Mouse (Mus musculus) hindbrain, embryonic 14.5 days (tissue): ENCODE measurements around the gene Cacna1b. TPM values are rescaled to one million over a fixed set of nuclear protein-coding genes. Genes with fewer than 3 reads are reported as not detected.

Experiments
- ATAC-seq: fragments of 200-750 bp; cut with Nextera tagmentation; 2 replicates; pipeline ENCODE4 v1.8.0; 2017; ENCODE audit warnings: moderate number of reproducible peaks, mild to moderate bottlenecking, moderate TSS enrichment, moderate library complexity; ENCODE audit not compliant: low FRiP score
- DNase-seq: peaks from one replicate; pipeline ENCODE4 v3.0.0-alpha.2; 2015; ENCODE audit warnings: low spot score
- H3K27ac ChIP-seq: fragments of 300-500 bp; sonication (generic); 2 replicates; pipeline ENCODE4 v1.5.1; 2014; ENCODE audit warnings: mild to moderate bottlenecking, moderate library complexity
- H3K27me3 ChIP-seq: fragments of 300-500 bp; sonication (generic); 2 replicates; pipeline ENCODE4 v1.6.1; 2014; ENCODE audit warnings: mild to moderate bottlenecking, low read length, mixed read lengths; ENCODE audit not compliant: control insufficient read depth, insufficient read depth
- H3K36me3 ChIP-seq: fragments of 300-500 bp; sonication (generic); replicated peaks from 2 replicates; pipeline ENCODE4 v1.6.1; 2014; ENCODE audit not compliant: control insufficient read depth, insufficient read depth
- H3K4me1 ChIP-seq: fragments of 300-500 bp; sonication (generic); replicated peaks from 2 replicates; pipeline ENCODE4 v1.6.1; 2014; ENCODE audit warnings: antibody characterized with exemption, low read length, mixed read lengths; ENCODE audit not compliant: control insufficient read depth, insufficient read depth
- H3K4me2 ChIP-seq: fragments of 300-500 bp; sonication (generic); replicated peaks from 2 replicates; pipeline ENCODE4 v1.6.1; 2014; ENCODE audit warnings: mild to moderate bottlenecking, moderate library complexity
- H3K4me3 ChIP-seq: fragments of 300-500 bp; sonication (generic); replicated peaks from 2 replicates; pipeline ENCODE4 v1.5.1; 2014; ENCODE audit warnings: mild to moderate bottlenecking, low read length
- H3K9ac ChIP-seq: fragments of 300-500 bp; sonication (generic); 2 replicates; pipeline ENCODE4 v1.6.1; 2014
- H3K9me3 ChIP-seq: fragments of 300-500 bp; sonication (generic); 2 replicates; pipeline ENCODE4 v1.6.1; 2016; ENCODE audit warnings: low read length; ENCODE audit not compliant: control insufficient read depth
- WGBS: fragments of 180-500 bp; shearing (Covaris S2); extraction: QIAGEN DNeasy Blood & Tissue Kit; methylation state at CpG from one replicate; pipeline ENCODE4 v1.1.7; 2014; 5-methylcytosine and 5-hydroxymethylcytosine counted together
- polyA plus RNA-seq: library from polyadenylated mRNA; unstranded; fragments of >200 nt; fragmentation: Nextera tagmentation; extraction: Ambion mirVana; gene quantifications from 2 replicates; pipeline ENCODE4 v1.2.1, GENCODE M21; 2014

The Cacna1b gene
- polyA plus RNA-seq, 1 experiment from 2014 or later, result 17.9 TPM

GRCm38 (mm10) chr2:24679012-24679651 lies 83.8 kb downstream of the Cacna1b start:
- H3K4me3 ChIP-seq, result no peak overlapping the region
- 0 out of 2 replicates have a peak, but pooled peaks cover 5% of the 10 kb centered on the region for H3K4me1 ChIP-seq
- H3K36me3 ChIP-seq, result peaks cover 63% of the 10 kb centered on the region
- no peaks in the 10 kb centered on the region for H3K27me3 ChIP-seq
- H3K9ac ChIP-seq, result no peak overlapping the region; the same call in 1 of the 2 replicates
- peak; percentile 33 for DNase-seq
- H3K4me2 ChIP-seq, result peak overlapping the region; percentile 27
- H3K9me3 ChIP-seq, result no peaks in the 10 kb centered on the region
- ATAC-seq, result peak; percentile 61; the same call in 1 of the 2 replicates
- no peak overlapping the region for H3K27ac ChIP-seq
- WGBS, result 31% methylated on average over 50 of the region's 50 CpGs

- Histone ChIP-seq H3K9me3 (no peaks in the 10 kb centered on the region), H3K27ac (no peak overlapping the region), H3K27me3 (no peaks in the 10 kb centered on the region), H3K36me3 (peaks cover 61% of the 10 kb centered on the region), H3K9ac (no peak overlapping the region), H3K4me2 (no peak overlapping the region), H3K4me3 (no peak overlapping the region), H3K4me1 (0 out of 2 replicates have a peak, but pooled peaks cover 5% of the 10 kb centered on the region)
- whole genome bisulfite sequencing, result 72% methylated on average over 5 of the region's 5 CpGs
- no peak for ATAC-seq
- no peak for DNase-seq
Measured at GRCm38 (mm10) chr2:24678538-24678937, 84.4 kb downstream of the Cacna1b start.

- Histone ChIP-seq H3K9ac (no peak overlapping the region), H3K4me3 (no peak overlapping the region), H3K27me3 (no peaks in the 10 kb centered on the region), H3K36me3 (peaks cover 59% of the 10 kb centered on the region), H3K4me2 (no peak overlapping the region), H3K27ac (no peak overlapping the region), H3K9me3 (no peaks in the 10 kb centered on the region), H3K4me1 (0 out of 2 replicates have a peak, but pooled peaks cover 5% of the 10 kb centered on the region)
- ATAC-seq (no peak), DNase-seq (no peak)
- WGBS, result 56% methylated on average over 4 of the region's 4 CpGs
Measured at GRCm38 (mm10) chr2:24678110-24678509, 84.8 kb downstream of the Cacna1b start.

GRCm38 (mm10) chr2:24677629-24678028 lies 85.3 kb downstream of the Cacna1b start:
- Histone ChIP-seq H3K4me3 (no peak overlapping the region), H3K4me2 (no peak overlapping the region), H3K27ac (no peak overlapping the region), H3K4me1 (0 out of 2 replicates have a peak, but pooled peaks cover 5% of the 10 kb centered on the region), H3K9me3 (no peaks in the 10 kb centered on the region), H3K36me3 (peaks cover 55% of the 10 kb centered on the region), H3K9ac (no peak overlapping the region), H3K27me3 (no peaks in the 10 kb centered on the region)
- no peak for ATAC-seq
- no peak for DNase-seq
- 91% methylated on average over 3 of the region's 3 CpGs for WGBS

- Histone ChIP-seq H3K4me2 (no peak overlapping the region), H3K9me3 (no peaks in the 10 kb centered on the region), H3K36me3 (peaks cover 36% of the 10 kb centered on the region), H3K27me3 (no peaks in the 10 kb centered on the region), H3K4me1 (0 out of 2 replicates have a peak, but pooled peaks cover 3% of the 10 kb centered on the region), H3K27ac (no peak overlapping the region), H3K9ac (no peak overlapping the region), H3K4me3 (no peak overlapping the region)
- no peak for ATAC-seq
- WGBS, result 81% methylated on average over 6 of the region's 6 CpGs
- DNase-seq, result no peak
Measured at GRCm38 (mm10) chr2:24674432-24675006, 88.4 kb downstream of the Cacna1b start.

- no peak for DNase-seq
- H3K4me3 ChIP-seq, result no peak overlapping the region
- no peak overlapping the region for H3K9ac ChIP-seq
- no peak for ATAC-seq
- WGBS, result 92% methylated on average over 5 of the region's 5 CpGs
- no peak overlapping the region for H3K4me2 ChIP-seq
- H3K27me3 ChIP-seq, result no peaks in the 10 kb centered on the region
- H3K9me3 ChIP-seq, result no peaks in the 10 kb centered on the region
- H3K4me1 ChIP-seq, result no peaks in the 10 kb centered on the region; the same call in 1 of the 2 replicates
- peaks cover 9% of the 10 kb centered on the region; the same call in 1 of the 2 replicates for H3K36me3 ChIP-seq
- H3K27ac ChIP-seq, result no peak overlapping the region
Measured at GRCm38 (mm10) chr2:24668598-24668997, 94.4 kb downstream of the Cacna1b start.

- peak; percentile 75; the same call in 1 of the 2 replicates for ATAC-seq
Measured at GRCm38 (mm10) chr2:24664678-24665257, 98.2 kb downstream of the Cacna1b start.

GRCm38 (mm10) chr2:24659150-24659775 lies 103.7 kb downstream of the Cacna1b start:
- Histone ChIP-seq H3K36me3 (peaks cover 56% of the 10 kb centered on the region), H3K27ac (no peak overlapping the region), H3K4me1 (no peaks in the 10 kb centered on the region; the same call in 1 of the 2 replicates), H3K4me2 (no peak overlapping the region), H3K27me3 (no peaks in the 10 kb centered on the region), H3K4me3 (no peak overlapping the region), H3K9me3 (no peaks in the 10 kb centered on the region), H3K9ac (no peak overlapping the region)
- DNase-seq (no peak), ATAC-seq (no peak)
- WGBS, result 89% methylated on average over 6 of the region's 6 CpGs

More at GRCm38 (mm10) chr2:24664678-24665257, 98.2 kb downstream of the Cacna1b start:
- Histone ChIP-seq H3K9me3 (no peaks in the 10 kb centered on the region), H3K36me3 (peaks cover 29% of the 10 kb centered on the region), H3K9ac (no peak overlapping the region), H3K27me3 (no peaks in the 10 kb centered on the region), H3K4me1 (no peaks in the 10 kb centered on the region; the same call in 1 of the 2 replicates), H3K4me3 (no peak overlapping the region), H3K4me2 (peak overlapping the region; percentile 42), H3K27ac (0 out of 2 replicates have a peak overlapping the region, but pooled peaks have one; percentile 26)
- peak; percentile 60 for DNase-seq
- 13% methylated on average over 9 of the region's 9 CpGs for WGBS

GRCm38 (mm10) chr2:24648503-24648902 lies 114.4 kb downstream of the Cacna1b start:
- Histone ChIP-seq H3K36me3 (peaks cover 79% of the 10 kb centered on the region), H3K9me3 (no peaks in the 10 kb centered on the region), H3K4me2 (no peak overlapping the region), H3K4me3 (no peak overlapping the region), H3K27ac (no peak overlapping the region), H3K27me3 (no peaks in the 10 kb centered on the region), H3K4me1 (no peaks in the 10 kb centered on the region), H3K9ac (no peak overlapping the region)
- WGBS, result 90% methylated on average over 6 of the region's 6 CpGs
- DNase-seq (no peak), ATAC-seq (no peak)
